Comparison of ENCODE assay signal across 8 mouse cellular contexts in the genomic region with DNA sequence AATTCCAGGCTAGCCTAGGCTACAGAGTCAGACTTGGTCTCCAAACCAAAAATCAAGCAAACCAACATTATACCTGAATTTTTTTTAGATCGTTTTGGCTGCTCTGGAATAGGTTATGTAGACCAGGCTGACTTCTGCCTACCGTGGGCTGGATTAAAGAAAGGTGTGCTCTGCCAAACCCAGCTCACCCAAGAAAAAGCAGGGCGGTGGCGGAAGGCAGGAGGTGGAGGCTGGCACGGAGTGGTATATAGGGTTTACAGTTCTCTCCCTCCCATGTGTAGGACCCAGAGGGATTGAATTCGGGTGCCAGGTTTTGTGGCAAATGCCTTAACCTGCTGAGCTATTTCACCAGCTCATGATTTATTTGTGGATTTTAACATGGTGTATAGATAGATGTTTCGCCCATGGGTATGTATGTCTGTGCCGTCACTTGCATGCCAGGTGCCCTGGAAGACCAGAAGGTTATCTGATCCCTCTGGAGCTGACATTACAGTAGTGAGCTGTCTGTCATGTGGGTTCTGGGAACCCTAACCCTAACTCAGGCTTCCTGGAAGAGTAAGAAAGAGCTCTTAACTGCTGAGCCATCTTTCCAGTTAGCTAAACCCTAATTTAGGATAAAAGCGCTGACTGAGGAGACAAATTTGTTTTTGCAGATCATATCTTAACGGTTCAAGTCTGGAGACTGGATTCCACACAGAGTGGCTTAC. TPM values are rescaled to one million over a fixed set of nuclear protein-coding genes. Genes with fewer than 3 reads are reported as not detected.
A peak's percentile ranks its signal among the peaks of the same experiment; 100 is the strongest.
DNase-seq lines count a peak whose midpoint lies in the region; ATAC-seq and TF ChIP-seq lines count a peak whose summit lies in the region.

A gene (minus strand): TSS at position 215 of the 707 bp plus-strand sequence.

- peak within 1 kb of the TSS; percentile 91 for H3K4me2 ChIP-seq in kidney, embryonic 14.5 days (replicated peaks; ENCODE audit: low read depth, low read length)
- H3K4me2 ChIP-seq in forebrain, embryonic 13.5 days: peak within 1 kb of the TSS; percentile 92
- peak within 1 kb of the TSS; percentile 78 for H3K4me2 ChIP-seq in hindbrain, embryonic 11.5 days (replicated peaks; ENCODE audit: low read depth, low read length)
- H3K4me2 ChIP-seq in liver, embryonic 13.5 days: peak within 1 kb of the TSS; percentile 80
- H3K4me2 ChIP-seq in stomach, embryonic 16.5 days (ENCODE audit: low read depth, low read length): peak within 1 kb of the TSS; percentile 87

- peak within 1 kb of the TSS; percentile 76 for H3K4me3 ChIP-seq in kidney, embryonic 14.5 days (ENCODE audit: low read length)
- H3K4me3 ChIP-seq in MEL (ENCODE audit: control insufficient read depth in 1 of 2, insufficient read depth in 1 of 2, low read depth in 2 of 2, low read length in 2 of 2): peak within 1 kb of the TSS; percentile 64 to 90
- H3K4me3 ChIP-seq in forebrain, embryonic 13.5 days: peak within 1 kb of the TSS; percentile 86
- peak within 1 kb of the TSS; percentile 68 for H3K4me3 ChIP-seq in hindbrain, embryonic 11.5 days (ENCODE audit: low read depth, low read length)
- H3K4me3 ChIP-seq in liver, embryonic 13.5 days (replicated peaks): peak within 1 kb of the TSS; percentile 79
- peak within 1 kb of the TSS; percentile 71 for H3K4me3 ChIP-seq in stomach, embryonic 16.5 days (replicated peaks; ENCODE audit: low read length)

- ATAC-seq in kidney, embryonic 14.5 days (ENCODE audit: low FRiP score, low TSS enrichment): peak; percentile 41; the same call in 1 of the 2 replicates
- ATAC-seq in forebrain, embryonic 13.5 days: peak; percentile 36; the same call in 1 of the 2 replicates
- peak; percentile 34; the same call in 1 of the 2 replicates for ATAC-seq in hindbrain, embryonic 11.5 days (ENCODE audit: low FRiP score)
- ATAC-seq in liver, embryonic 13.5 days (ENCODE audit: low read depth): peak; percentile 11
- ATAC-seq in stomach, embryonic 16.5 days (ENCODE audit: insufficient read depth, low FRiP score): peak; percentile 8; the same call in 1 of the 2 replicates

- 0 out of 4 replicates have a peak, but pooled peaks of 1 of the 2 experiments have one; percentile 13 for TF ChIP-seq POLR2A in MEL (IDR thresholded peaks at IDR 0.05; ENCODE audit: control insufficient read depth in 1 of 2, insufficient read depth in 1 of 2, low read depth in 1 of 2, low read length in 2 of 2, poor library complexity in 1 of 2)

- peak within 1 kb of the TSS; percentile 77 for H3K9ac ChIP-seq in kidney, embryonic 14.5 days (ENCODE audit: low read depth, low read length)
- peak within 1 kb of the TSS; percentile 75 for H3K9ac ChIP-seq in MEL (ENCODE audit: control insufficient read depth, low read depth, low read length, poor library complexity, severe bottlenecking)
- peak within 1 kb of the TSS; percentile 85 for H3K9ac ChIP-seq in forebrain, embryonic 13.5 days
- peak within 1 kb of the TSS; percentile 71 for H3K9ac ChIP-seq in hindbrain, embryonic 11.5 days (ENCODE audit: low read depth, low read length)
- H3K9ac ChIP-seq in liver, embryonic 13.5 days: peak within 1 kb of the TSS; percentile 78
- peak within 1 kb of the TSS; percentile 90 for H3K9ac ChIP-seq in stomach, embryonic 16.5 days (ENCODE audit: low read length)

- TF ChIP-seq CTCF in MEL (IDR thresholded peaks at IDR 0.05 in 2 of 3, conservative IDR thresholded peaks at IDR 0.05 in 1 of 3; ENCODE audit: control insufficient read depth in 1 of 3, insufficient read depth in 1 of 3, low read depth in 2 of 3, low read length in 3 of 3, poor library complexity in 1 of 3, severe bottlenecking in 1 of 3): no peak

- no peak for TF ChIP-seq RAD21 in MEL (IDR thresholded peaks at IDR 0.05; ENCODE audit: low read depth, low read length)

- no peaks in the 10 kb centered on the region; the same call in 1 of the 2 replicates for H3K4me1 ChIP-seq in kidney, embryonic 14.5 days (ENCODE audit: control insufficient read depth, insufficient read depth, low read length)
- peaks cover 9 to 16% of the 10 kb centered on the region in 2 experiments for H3K4me1 ChIP-seq in MEL (ENCODE audit: control insufficient read depth in 1 of 2, insufficient read depth in 2 of 2, low read length in 2 of 2)
- H3K4me1 ChIP-seq in forebrain, embryonic 13.5 days: peaks cover 20% of the 10 kb centered on the region
- no peaks in the 10 kb centered on the region for H3K4me1 ChIP-seq in hindbrain, embryonic 11.5 days (replicated peaks; ENCODE audit: control insufficient read depth, insufficient read depth, low read length)
- H3K4me1 ChIP-seq in liver, embryonic 13.5 days (replicated peaks): peaks cover 44% of the 10 kb centered on the region
- H3K4me1 ChIP-seq in stomach, embryonic 16.5 days (ENCODE audit: control insufficient read depth, insufficient read depth, low read length): peaks cover 15% of the 10 kb centered on the region

- no peak for DNase-seq in kidney, adult 18-20 months
- DNase-seq in MEL (ENCODE audit: low read depth, low spot score): peak; percentile 78
- DNase-seq in hindbrain, embryonic 11.5 days (ENCODE audit: low spot score): no peak
- no peak for DNase-seq in liver, embryonic 13.5 days
- DNase-seq in kidney, adult 8-10 months: no peak

- peaks cover 3% of the 10 kb centered on the region; the same call in 1 of the 2 replicates for H3K79me2 ChIP-seq in MEL (ENCODE audit: control insufficient read depth, insufficient read depth, low read length, poor library complexity)

- H3K27me3 ChIP-seq in kidney, embryonic 14.5 days (ENCODE audit: control insufficient read depth, insufficient read depth, low read length): no peaks in the 10 kb centered on the region
- no peaks in the 10 kb centered on the region for H3K27me3 ChIP-seq in MEL (ENCODE audit: control insufficient read depth in 1 of 2, insufficient read depth in 2 of 2, low read length in 2 of 2)
- peaks cover 6% of the 10 kb centered on the region; the same call in 1 of the 2 replicates for H3K27me3 ChIP-seq in forebrain, embryonic 13.5 days
- no peaks in the 10 kb centered on the region for H3K27me3 ChIP-seq in hindbrain, embryonic 11.5 days (ENCODE audit: control insufficient read depth, insufficient read depth, low read length)
- 0 out of 2 replicates have a peak, but pooled peaks cover 3% of the 10 kb centered on the region for H3K27me3 ChIP-seq in liver, embryonic 13.5 days
- no peaks in the 10 kb centered on the region for H3K27me3 ChIP-seq in stomach, embryonic 16.5 days (ENCODE audit: control insufficient read depth, insufficient read depth, low read length)

- peaks cover 26% of the 10 kb centered on the region for H3K36me3 ChIP-seq in kidney, embryonic 14.5 days (ENCODE audit: control insufficient read depth, insufficient read depth, low read length)
- H3K36me3 ChIP-seq in MEL (ENCODE audit: control insufficient read depth in 1 of 2, insufficient read depth in 2 of 2, low read length in 2 of 2): peaks cover 0 to 11% of the 10 kb centered on the region in 2 experiments; a peak in 3 of 4 replicates
- H3K36me3 ChIP-seq in forebrain, embryonic 13.5 days (ENCODE audit: poor library complexity, severe bottlenecking): peaks cover 32% of the 10 kb centered on the region
- H3K36me3 ChIP-seq in hindbrain, embryonic 11.5 days (ENCODE audit: control insufficient read depth, insufficient read depth, low read length): 0 out of 2 replicates have a peak, but pooled peaks cover 2% of the 10 kb centered on the region
- H3K36me3 ChIP-seq in liver, embryonic 13.5 days: peaks cover 31% of the 10 kb centered on the region
- peaks cover 23% of the 10 kb centered on the region; the same call in 1 of the 2 replicates for H3K36me3 ChIP-seq in stomach, embryonic 16.5 days (ENCODE audit: control insufficient read depth, insufficient read depth, low read length)

- TF ChIP-seq EP300 in MEL (IDR thresholded peaks at IDR 0.05; ENCODE audit: low read depth in 1 of 2, low read length in 2 of 2): peak in 1 of 2 experiments; percentile 36

- no peak within 1 kb of the TSS for H3K27ac ChIP-seq in kidney, embryonic 14.5 days (ENCODE audit: low read depth, low read length)
- H3K27ac ChIP-seq in MEL (ENCODE audit: control insufficient read depth, low read depth, low read length): peak within 1 kb of the TSS; percentile 94
- peak within 1 kb of the TSS; percentile 10; the same call in 1 of the 2 replicates for H3K27ac ChIP-seq in forebrain, embryonic 13.5 days
- H3K27ac ChIP-seq in hindbrain, embryonic 11.5 days (ENCODE audit: low read depth, low read length): 0 out of 2 replicates have a peak within 1 kb of the TSS, but pooled peaks have one; percentile 27
- H3K27ac ChIP-seq in liver, embryonic 13.5 days: peak within 1 kb of the TSS; percentile 88
- peak within 1 kb of the TSS; percentile 33; the same call in 1 of the 2 replicates for H3K27ac ChIP-seq in stomach, embryonic 16.5 days (ENCODE audit: low read length)

- H3K9me3 ChIP-seq in kidney, embryonic 14.5 days (ENCODE audit: control insufficient read depth, low read length): no peaks in the 10 kb centered on the region
- H3K9me3 ChIP-seq in MEL (replicated peaks; ENCODE audit: insufficient read depth, low read length): no peaks in the 10 kb centered on the region
- H3K9me3 ChIP-seq in forebrain, embryonic 13.5 days (replicated peaks): no peaks in the 10 kb centered on the region
- H3K9me3 ChIP-seq in hindbrain, embryonic 11.5 days (ENCODE audit: control insufficient read depth, low read length): no peaks in the 10 kb centered on the region
- no peaks in the 10 kb centered on the region for H3K9me3 ChIP-seq in liver, embryonic 13.5 days (replicated peaks)
- H3K9me3 ChIP-seq in stomach, embryonic 16.5 days (replicated peaks; ENCODE audit: control insufficient read depth, low read length): no peaks in the 10 kb centered on the region

- WGBS in kidney, embryonic 14.5 days: 78% methylated on average over 10 of the region's 10 CpGs
- 89% methylated on average over 10 of the region's 10 CpGs for WGBS in forebrain, embryonic 13.5 days
- WGBS in hindbrain, embryonic 11.5 days: 88% methylated on average over 10 of the region's 10 CpGs
- 54% methylated on average over 10 of the region's 10 CpGs for WGBS in liver, embryonic 13.5 days (ENCODE audit: insufficient replicate concordance)
- 81% methylated on average over 10 of the region's 10 CpGs for WGBS in stomach, embryonic 16.5 days

TF ChIP-seq in MEL, 35 proteins besides CTCF, POLR2A, EP300 and RAD21 (continues in another document):
- 0 out of 2 replicates have a peak, but pooled peaks have one; percentile 6 for TF ChIP-seq TAL1 (IDR thresholded peaks at IDR 0.05; ENCODE audit: low read length)
- peak; percentile 44 for TF ChIP-seq ETS1 (IDR thresholded peaks at IDR 0.05; ENCODE audit: low read depth, low read length)

RNA-seq across cellular contexts. Expression of the gene that starts here (rescaled TPM):
- polyA plus RNA-seq in kidney, embryonic 14.5 days (2014; fragmentation: Nextera tagmentation; extraction: Ambion mirVana): 49.6 and 66.3 TPM in 2 replicates
- 41.0 and 49.0 TPM in 2 replicates for total RNA-seq in MEL (2012; rRNA removed)
- 100 to 1,000 TPM in 1 of 2 experiments, 10 to 100 TPM in 1; 45.4 to 526 TPM for polyA plus RNA-seq in MEL (2012; ENCODE audit: insufficient read depth in 1 of 2, insufficient read length in 2 of 2, low read depth in 1 of 2, low replicate concordance in 2 of 2, missing spikeins in 1 of 2)
- polyA plus RNA-seq in forebrain, embryonic 13.5 days (2015; fragmentation: Nextera tagmentation; extraction: Ambion mirVana): 88.9 and 89.2 TPM in 2 replicates
- 66.2 and 68.3 TPM in 2 replicates for polyA plus RNA-seq in hindbrain, embryonic 11.5 days (2014; fragmentation: Nextera tagmentation; extraction: Ambion mirVana)
- 21.3 and 25.1 TPM in 2 replicates for polyA plus RNA-seq in liver, embryonic 13.5 days (2015; fragmentation: Nextera tagmentation; extraction: Ambion mirVana)
- polyA plus RNA-seq in stomach, embryonic 16.5 days (2015; fragmentation: Nextera tagmentation; extraction: Ambion mirVana): 56.8 and 58.4 TPM in 2 replicates
